Mouse (Mus musculus) gastrocnemius, adult 2 months (tissue): Measurements from ENCODE around the gene Gm28043. TPM values are rescaled to one million over a fixed set of nuclear protein-coding genes. Genes with fewer than 3 reads are reported as not detected.

Experiments
- DNase-seq: peaks from one replicate; pipeline ENCODE4 v3.0.0; 2022
- H3K27ac ChIP-seq: fragments of 200-600 bp; 2 replicates; pipeline ENCODE4 v1.8.1; 2022; ENCODE audit warnings: mild to moderate bottlenecking
- H3K4me3 ChIP-seq: fragments of 200-600 bp; 2 replicates; pipeline ENCODE4 v1.8.1; 2022; ENCODE audit warnings: mild to moderate bottlenecking, moderate library complexity
- CTCF ChIP-seq: fragments of 200-600 bp; IDR thresholded peaks from 2 replicates; pipeline ENCODE4 v1.8.1; 2022; ENCODE audit warnings: antibody characterized with exemption, mild to moderate bottlenecking, moderate library complexity
- intact Hi-C: fragments of 180-260 bp; cut with DNase I; formaldehyde crosslinking; loops from one replicate; pipeline ENCODE4 v1.15.1; 2025
- total RNA-seq, 2 experiments: library from RNA; stranded (reverse); gene quantifications; 2 replicates each; pipeline ENCODE4 v1.2.3; 2021

The Gm28043 gene
- total RNA-seq, 2 experiments from 2014 or later: 0.70 to 1.2 TPM

GRCm38 (mm10) chr17:29635492-29635891, 20.8 kb downstream of the Gm28043 start:
- no peak for TF ChIP-seq CTCF
- intact Hi-C loops: loop anchor here (10.0 kb wide), 1 partner anchor 249 kb away; no protein-coding TSS in a partner anchor
- no peak for DNase-seq
- Histone ChIP-seq H3K4me3 (no peak overlapping the region), H3K27ac (no peak overlapping the region)

GRCm38 (mm10) chr17:29636118-29636517, 21.4 kb downstream of the Gm28043 start:
- intact Hi-C loops: loop anchor here (10.0 kb wide), 1 partner anchor 249 kb away; no protein-coding TSS in a partner anchor
- peak; percentile 62 for TF ChIP-seq CTCF
- no peak overlapping the region for H3K27ac ChIP-seq
- DNase-seq: peak; percentile 42
- H3K4me3 ChIP-seq: no peak overlapping the region

GRCm38 (mm10) chr17:29637377-29637776, 22.7 kb downstream of the Gm28043 start:
- no peak for TF ChIP-seq CTCF
- no peak overlapping the region for H3K4me3 ChIP-seq
- H3K27ac ChIP-seq: peak overlapping the region; percentile 20; the same call in 1 of the 2 replicates
- peak; percentile 48 for DNase-seq
- intact Hi-C loops: loop anchor here (10.0 kb wide), 1 partner anchor 247 kb away; no protein-coding TSS in a partner anchor

GRCm38 (mm10) chr17:29637895-29638294, 23.2 kb downstream of the Gm28043 start:
- no peak for TF ChIP-seq CTCF
- no peak overlapping the region for H3K4me3 ChIP-seq
- H3K27ac ChIP-seq: no peak overlapping the region
- intact Hi-C loops: loop anchor here (10.0 kb wide), 1 partner anchor 247 kb away; no protein-coding TSS in a partner anchor
- no peak for DNase-seq

- no peak overlapping the region for H3K27ac ChIP-seq
- no peak for TF ChIP-seq CTCF
- H3K4me3 ChIP-seq: no peak overlapping the region
- intact Hi-C loops: no loop called here
- DNase-seq: no peak
Measured at GRCm38 (mm10) chr17:29640971-29641370, 26.3 kb downstream of the Gm28043 start.

- DNase-seq: no peak
- intact Hi-C loops: no loop called here
Measured at GRCm38 (mm10) chr17:29642219-29642618, 27.5 kb downstream of the Gm28043 start.

GRCm38 (mm10) chr17:29658249-29658648, 43.6 kb downstream of the Gm28043 start:
- intact Hi-C loops: no loop called here
- DNase-seq: no peak
- H3K4me3 ChIP-seq: no peak overlapping the region
- no peak overlapping the region for H3K27ac ChIP-seq
- no peak for TF ChIP-seq CTCF

More at GRCm38 (mm10) chr17:29642219-29642618, 27.5 kb downstream of the Gm28043 start:
- Histone ChIP-seq H3K27ac (no peak overlapping the region), H3K4me3 (no peak overlapping the region)
- TF ChIP-seq CTCF: no peak

GRCm38 (mm10) chr17:29660076-29660761, 45.5 kb downstream of the Gm28043 start, which contains the start of gene Cmtr1:
Gene Cmtr1 (plus strand): TSS chr17:29660595.
- TF ChIP-seq CTCF: no peak
- Histone ChIP-seq H3K4me3 (peak within 1 kb of the TSS; percentile 93), H3K27ac (peak within 1 kb of the TSS; percentile 97)
- intact Hi-C loops: loop anchor here (2.0 kb wide), 1 partner anchor 57 kb away; the partner anchor contains the start of gene Ccdc167
- peak; percentile 98 for DNase-seq

GRCm38 (mm10) chr17:29660762-29661391, 46.2 kb downstream of the Gm28043 start:
- DNase-seq: no peak
- intact Hi-C loops: loop anchor here (2.0 kb wide), 1 partner anchor 56 kb away; the partner anchor contains the start of gene Ccdc167
- TF ChIP-seq CTCF: no peak
- Histone ChIP-seq H3K27ac (peak overlapping the region; percentile 97), H3K4me3 (peak overlapping the region; percentile 93)

GRCm38 (mm10) chr17:29662145-29662544, 47.5 kb downstream of the Gm28043 start:
- Histone ChIP-seq H3K4me3 (no peak overlapping the region), H3K27ac (no peak overlapping the region)
- no peak for DNase-seq
- no peak for TF ChIP-seq CTCF
- intact Hi-C loops: no loop called here

- no peak overlapping the region for H3K27ac ChIP-seq
- no peak overlapping the region for H3K4me3 ChIP-seq
- intact Hi-C loops: no loop called here
- TF ChIP-seq CTCF: no peak
- no peak for DNase-seq
Measured at GRCm38 (mm10) chr17:29668051-29668986, 53.6 kb downstream of the Gm28043 start.

GRCm38 (mm10) chr17:29669030-29669429, 54.4 kb downstream of the Gm28043 start:
- no peak for DNase-seq
- intact Hi-C loops: no loop called here
- no peak for TF ChIP-seq CTCF
- no peak overlapping the region for H3K27ac ChIP-seq
- H3K4me3 ChIP-seq: no peak overlapping the region
